Mouse (Mus musculus): ENCODE measurements at regions not wholly inside any gene's neighbourhood (a gene's known extent, or its start where the extent isn't known, plus 50 kb on each side); places are given as distances from the start of the nearest gene placed in this dataset.

- TF ChIP-seq CTCF (IDR thresholded peaks at IDR 0.05; ENCODE audit: borderline replicate concordance, insufficient read depth, low read depth, low read length), result no peak
- no peak for TF ChIP-seq POLR2A (IDR thresholded peaks at IDR 0.05; ENCODE audit: borderline replicate concordance, insufficient read depth, low read length)
These were observed 154.7 kb downstream of the Foxo1 start for GRCm38 (mm10) chr3:52422826-52423225.

All from cerebellum, adult 2 months (tissue).